8 mouse cellular contexts compared by ENCODE assay signal in the genomic region with DNA sequence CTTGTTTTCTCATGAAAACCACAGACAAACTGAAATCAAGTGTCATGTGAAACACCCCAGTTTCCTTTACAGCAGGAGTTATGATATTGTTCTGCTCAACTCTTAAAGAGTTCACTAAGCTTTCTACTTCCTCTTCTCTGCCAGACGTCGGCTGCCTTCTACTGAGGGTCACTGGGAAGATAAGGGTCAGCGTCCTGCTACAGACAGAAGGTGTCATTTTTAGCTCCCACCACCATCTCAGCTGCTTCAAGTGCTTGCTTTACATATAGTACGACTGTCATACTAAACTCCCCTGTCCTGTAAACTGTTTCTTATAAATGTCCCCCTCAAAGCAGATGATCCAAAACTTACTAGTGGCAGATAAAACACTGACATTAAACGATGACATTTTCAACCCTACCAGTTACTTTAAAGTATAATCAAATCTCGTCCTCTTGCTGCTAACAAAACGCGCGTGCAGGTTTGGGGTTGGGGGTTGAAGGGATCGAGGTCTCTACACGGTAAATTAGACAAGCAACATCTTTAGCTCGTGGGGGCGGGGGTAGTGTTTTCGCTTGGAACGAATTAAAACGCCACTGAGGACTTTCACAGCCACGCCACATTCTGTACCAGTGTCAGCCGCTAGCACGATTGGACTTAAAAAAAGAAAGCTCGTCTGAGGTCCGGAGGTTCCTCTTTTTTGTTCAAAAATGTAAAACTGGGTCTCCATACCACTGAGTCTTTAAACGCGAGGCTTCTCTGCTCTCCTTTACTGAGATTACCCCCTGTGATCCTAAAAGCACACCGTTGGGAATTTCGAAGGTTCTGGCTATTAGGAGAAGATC. TPM values are rescaled to one million over a fixed set of nuclear protein-coding genes. Genes with fewer than 3 reads are reported as not detected.
A peak's percentile ranks its signal among the peaks of the same experiment; 100 is the strongest.
DNase-seq lines count a peak whose midpoint lies in the region; ATAC-seq and TF ChIP-seq lines count a peak whose summit lies in the region.

No protein-coding gene starts in this region.

- TF ChIP-seq POLR2A in limb, embryonic 14.5 days (IDR thresholded peaks at IDR 0.05; ENCODE audit: borderline replicate concordance, extremely low read depth, insufficient read depth, insufficient read length) = no peak

- no peak overlapping the region for H3K27ac ChIP-seq in forebrain, embryonic 16.5 days (ENCODE audit: low read length)
- H3K27ac ChIP-seq in hindbrain, embryonic 14.5 days = peak overlapping the region; percentile 89
- peak overlapping the region; percentile 89; the same call in 1 of the 2 replicates for H3K27ac ChIP-seq in limb, embryonic 14.5 days (replicated peaks; ENCODE audit: low read depth, low read length)
- H3K27ac ChIP-seq in midbrain, embryonic 14.5 days (replicated peaks; ENCODE audit: low read depth, low read length) = peak overlapping the region; percentile 79; the same call in 1 of the 2 replicates
- H3K27ac ChIP-seq in stomach, embryonic 14.5 days (ENCODE audit: low read length) = peak overlapping the region; percentile 93

- WGBS in forebrain, embryonic 16.5 days = under 1% methylated on average over 25 of the region's 25 CpGs
- WGBS in hindbrain, embryonic 14.5 days = under 1% methylated on average over 25 of the region's 25 CpGs
- WGBS in limb, embryonic 14.5 days = 2% methylated on average over 25 of the region's 25 CpGs
- WGBS in midbrain, embryonic 14.5 days = under 1% methylated on average over 25 of the region's 25 CpGs
- under 1% methylated on average over 25 of the region's 25 CpGs for WGBS in stomach, embryonic 14.5 days

- H3K36me3 ChIP-seq in forebrain, embryonic 16.5 days (ENCODE audit: control insufficient read depth, insufficient read depth) = no peaks in the 10 kb centered on the region
- no peaks in the 10 kb centered on the region for H3K36me3 ChIP-seq in hindbrain, embryonic 14.5 days (replicated peaks; ENCODE audit: control insufficient read depth, insufficient read depth)
- no peaks in the 10 kb centered on the region for H3K36me3 ChIP-seq in limb, embryonic 14.5 days (ENCODE audit: control insufficient read depth, insufficient read depth, low read length)
- H3K36me3 ChIP-seq in midbrain, embryonic 14.5 days (ENCODE audit: control insufficient read depth, insufficient read depth, low read length) = no peaks in the 10 kb centered on the region
- H3K36me3 ChIP-seq in stomach, embryonic 14.5 days (ENCODE audit: control insufficient read depth, insufficient read depth, low read length) = no peaks in the 10 kb centered on the region

- peak overlapping the region; percentile 83 for H3K4me3 ChIP-seq in forebrain, embryonic 16.5 days (replicated peaks; ENCODE audit: low read length)
- H3K4me3 ChIP-seq in hindbrain, embryonic 14.5 days (replicated peaks; ENCODE audit: low read length) = peak overlapping the region; percentile 76
- H3K4me3 ChIP-seq in limb, embryonic 14.5 days (replicated peaks; ENCODE audit: low read length) = peak overlapping the region; percentile 81
- H3K4me3 ChIP-seq in midbrain, embryonic 14.5 days (replicated peaks; ENCODE audit: low read depth, low read length) = peak overlapping the region; percentile 69
- H3K4me3 ChIP-seq in stomach, embryonic 14.5 days (ENCODE audit: low read depth, low read length) = peak overlapping the region; percentile 68

- no peak; the same call in none of the 2 replicates for ATAC-seq in forebrain, embryonic 16.5 days
- no peak for ATAC-seq in hindbrain, embryonic 14.5 days (ENCODE audit: low FRiP score)
- no peak for ATAC-seq in limb, embryonic 14.5 days (ENCODE audit: low FRiP score, low read depth)
- no peak for ATAC-seq in midbrain, embryonic 14.5 days (ENCODE audit: low FRiP score, low TSS enrichment)
- ATAC-seq in stomach, embryonic 14.5 days (ENCODE audit: insufficient number of reproducible peaks, insufficient read depth, low FRiP score, low read depth) = no peak; the same call in 1 of the 2 replicates

- H3K9ac ChIP-seq in forebrain, embryonic 16.5 days (replicated peaks; ENCODE audit: low read depth, low read length) = peak overlapping the region; percentile 72
- H3K9ac ChIP-seq in hindbrain, embryonic 14.5 days = peak overlapping the region; percentile 64
- peak overlapping the region; percentile 77 for H3K9ac ChIP-seq in limb, embryonic 14.5 days (ENCODE audit: low read depth, low read length, severe bottlenecking)
- peak overlapping the region; percentile 67 for H3K9ac ChIP-seq in midbrain, embryonic 14.5 days (replicated peaks; ENCODE audit: low read length)
- peak overlapping the region; percentile 50 for H3K9ac ChIP-seq in stomach, embryonic 14.5 days (replicated peaks; ENCODE audit: low read depth, low read length)

- H3K27me3 ChIP-seq in forebrain, embryonic 16.5 days (replicated peaks; ENCODE audit: control insufficient read depth, insufficient read depth, low read length) = peaks cover 3% of the 10 kb centered on the region; the same call in 1 of the 2 replicates
- no peaks in the 10 kb centered on the region for H3K27me3 ChIP-seq in hindbrain, embryonic 14.5 days (ENCODE audit: control insufficient read depth, insufficient read depth, low read length)
- H3K27me3 ChIP-seq in limb, embryonic 14.5 days (ENCODE audit: control insufficient read depth, insufficient read depth, low read length) = peaks cover 5% of the 10 kb centered on the region; the same call in 1 of the 2 replicates
- H3K27me3 ChIP-seq in midbrain, embryonic 14.5 days (ENCODE audit: control insufficient read depth, insufficient read depth, low read length) = no peaks in the 10 kb centered on the region
- H3K27me3 ChIP-seq in stomach, embryonic 14.5 days (ENCODE audit: control insufficient read depth, insufficient read depth, low read length) = no peaks in the 10 kb centered on the region

- no peaks in the 10 kb centered on the region for H3K9me3 ChIP-seq in forebrain, embryonic 16.5 days (ENCODE audit: control insufficient read depth, low read length)
- no peaks in the 10 kb centered on the region for H3K9me3 ChIP-seq in hindbrain, embryonic 14.5 days (ENCODE audit: control insufficient read depth, low read length)
- H3K9me3 ChIP-seq in limb, embryonic 14.5 days (ENCODE audit: control insufficient read depth, low read length) = no peaks in the 10 kb centered on the region
- H3K9me3 ChIP-seq in midbrain, embryonic 14.5 days (ENCODE audit: control insufficient read depth, low read length) = no peaks in the 10 kb centered on the region
- H3K9me3 ChIP-seq in stomach, embryonic 14.5 days (ENCODE audit: control insufficient read depth, low read depth, low read length) = no peaks in the 10 kb centered on the region

- DNase-seq in layer of hippocampus, postnatal 10 days (ENCODE audit: low spot score in 2 of 2) = peak; percentile 17 to 20
- DNase-seq in layer of hippocampus, adult 9-11 months = no peak
- peak; percentile 34 for DNase-seq in c-Kit-positive CD71-negative TER-119-negative erythroid progenitor cells, embryonic 14.5 days (ENCODE audit: low read depth)
- DNase-seq in hindbrain, embryonic 14.5 days (ENCODE audit: low spot score) = peak; percentile 56
- no peak for DNase-seq in limb, embryonic 14.5 days (ENCODE audit: low spot score)
- DNase-seq in midbrain, embryonic 14.5 days = no peak

- peaks cover 8% of the 10 kb centered on the region for H3K4me1 ChIP-seq in forebrain, embryonic 16.5 days (replicated peaks; ENCODE audit: control insufficient read depth, insufficient read depth, low read length)
- 0 out of 2 replicates have a peak, but pooled peaks cover 8% of the 10 kb centered on the region for H3K4me1 ChIP-seq in hindbrain, embryonic 14.5 days (replicated peaks; ENCODE audit: control insufficient read depth, insufficient read depth, low read length)
- no peaks in the 10 kb centered on the region for H3K4me1 ChIP-seq in limb, embryonic 14.5 days (ENCODE audit: control insufficient read depth, insufficient read depth, low read length)
- H3K4me1 ChIP-seq in midbrain, embryonic 14.5 days (ENCODE audit: control insufficient read depth, insufficient read depth, low read length) = no peaks in the 10 kb centered on the region
- 0 out of 2 replicates have a peak, but pooled peaks cover 3% of the 10 kb centered on the region for H3K4me1 ChIP-seq in stomach, embryonic 14.5 days (ENCODE audit: control insufficient read depth, insufficient read depth, low read length)

- peak overlapping the region; percentile 91 for H3K4me2 ChIP-seq in forebrain, embryonic 16.5 days (ENCODE audit: low read length)
- H3K4me2 ChIP-seq in hindbrain, embryonic 14.5 days (replicated peaks) = peak overlapping the region; percentile 77
- peak overlapping the region; percentile 79 for H3K4me2 ChIP-seq in limb, embryonic 14.5 days (replicated peaks; ENCODE audit: low read depth, low read length, severe bottlenecking)
- H3K4me2 ChIP-seq in midbrain, embryonic 14.5 days (ENCODE audit: low read length) = peak overlapping the region; percentile 83
- peak overlapping the region; percentile 79 for H3K4me2 ChIP-seq in stomach, embryonic 14.5 days (replicated peaks; ENCODE audit: low read depth, low read length)

RNA-seq across cellular contexts. Expression of a gene that starts 0.9 kb away (rescaled TPM):
- total RNA-seq in layer of hippocampus, postnatal 10 days (2021) = 1 to 10 TPM; 3.1 to 4.1 TPM
- 0.27 and 0.45 TPM in 2 replicates for polyA plus RNA-seq in forebrain, embryonic 16.5 days (2015; fragmentation: Nextera tagmentation; extraction: Ambion mirVana)
- 0.63 and 0.64 TPM in 2 replicates for polyA plus RNA-seq in hindbrain, embryonic 14.5 days (2014; fragmentation: Nextera tagmentation; extraction: Ambion mirVana)
- 2.1 and 2.5 TPM in 2 replicates for polyA plus RNA-seq in limb, embryonic 14.5 days (2012; rRNA removed)
- polyA plus RNA-seq in limb, embryonic 14.5 days (2014; fragmentation: Nextera tagmentation; extraction: Ambion mirVana) = 1.7 and 1.8 TPM in 2 replicates
- polyA plus RNA-seq in midbrain, embryonic 14.5 days (2014; fragmentation: Nextera tagmentation; extraction: Ambion mirVana) = 0.28 and 0.30 TPM in 2 replicates
- 2.1 and 2.2 TPM in 2 replicates for polyA plus RNA-seq in stomach, embryonic 14.5 days (2014; fragmentation: Nextera tagmentation; extraction: Ambion mirVana)

Comparison
In these comparisons a context has a peak if more than half of its experiments do, and no peak if none do; other contexts are left out.
1. DNase-seq: peak in layer of hippocampus, postnatal 10 days (2 of 2), c-Kit-positive CD71-negative TER-119-negative erythroid progenitor cells, embryonic 14.5 days (single experiment) and hindbrain, embryonic 14.5 days (single experiment); none in layer of hippocampus, adult 9-11 months (single experiment), limb, embryonic 14.5 days (single experiment) and midbrain, embryonic 14.5 days (single experiment).
2. Peak in every context shown above with its lines, with median percentiles within 50 percentile points of each other: H3K4me2 ChIP-seq, H3K4me3 ChIP-seq and H3K9ac ChIP-seq.